Mouse (Mus musculus) forebrain, embryonic 12.5 days (tissue): ENCODE measurements around the gene Methig1. TPM values are rescaled to one million over a fixed set of nuclear protein-coding genes. Genes with fewer than 3 reads are reported as not detected.
"Not testable (repeated sequence)": the region's sequence is repeated elsewhere in the genome, so short reads cannot be mapped to it uniquely, and the experiment has no call there.

Experiments
- ATAC-seq: fragments of 200-750 bp; cut with Nextera tagmentation; 2 replicates; pipeline ENCODE4 v1.8.0; 2017; ENCODE audit warnings: moderate TSS enrichment; ENCODE audit not compliant: low FRiP score
- H3K27ac ChIP-seq: fragments of 300-500 bp; sonication (generic); 2 replicates; pipeline ENCODE4 v1.5.1; 2016; ENCODE audit warnings: mild to moderate bottlenecking
- H3K27me3 ChIP-seq: fragments of 300-500 bp; sonication (generic); 2 replicates; pipeline ENCODE4 v1.6.1; 2016; ENCODE audit warnings: mild to moderate bottlenecking
- H3K36me3 ChIP-seq: fragments of 300-500 bp; sonication (generic); replicated peaks from 2 replicates; pipeline ENCODE4 v1.6.1; 2016; ENCODE audit warnings: mild to moderate bottlenecking
- H3K4me1 ChIP-seq: fragments of 300-500 bp; sonication (generic); 2 replicates; pipeline ENCODE4 v1.6.1; 2016
- H3K4me2 ChIP-seq: fragments of 300-500 bp; sonication (generic); 2 replicates; pipeline ENCODE4 v1.6.1; 2016; ENCODE audit warnings: mild to moderate bottlenecking, moderate library complexity
- H3K4me3 ChIP-seq: fragments of 300-500 bp; sonication (generic); replicated peaks from 2 replicates; pipeline ENCODE4 v1.5.1; 2016; ENCODE audit warnings: mild to moderate bottlenecking
- H3K9ac ChIP-seq: fragments of 300-500 bp; sonication (generic); 2 replicates; pipeline ENCODE4 v1.6.1; 2016; ENCODE audit warnings: mild to moderate bottlenecking
- H3K9me3 ChIP-seq: fragments of 300-500 bp; sonication (generic); 2 replicates; pipeline ENCODE4 v1.6.1; 2016
- WGBS: fragments of 180-500 bp; shearing (Covaris S2); methylation state at CpG from one replicate; pipeline ENCODE4 v1.1.7; 2016; 5-methylcytosine and 5-hydroxymethylcytosine counted together
- polyA plus RNA-seq: library from polyadenylated mRNA; unstranded; fragments of >200 nt; fragmentation: Nextera tagmentation; extraction: Ambion mirVana; gene quantifications from 2 replicates; pipeline ENCODE4 v1.2.1, GENCODE M21; 2016

The Methig1 gene
- 0.18 TPM in 1 of 2 replicates, not detected in the other for polyA plus RNA-seq

GRCm38 (mm10) chr15:100352711-100353250 lies at the start of gene Methig1, which contains the start of gene Mettl7a2:
Gene Methig1, plus strand, starts transcription at chr15:100353149.
Gene Mettl7a2, plus strand, starts transcription at chr15:100353200.
- H3K36me3 ChIP-seq: no peaks in the 10 kb centered on the region
- H3K4me1 ChIP-seq: no peaks in the 10 kb centered on the region
- 93% methylated on average over 9 of the region's 10 CpGs for WGBS
- no peak for ATAC-seq
- H3K27me3 ChIP-seq: no peaks in the 10 kb centered on the region
- H3K9ac ChIP-seq: no peak within 1 kb of the TSS
- H3K9me3 ChIP-seq: no peaks in the 10 kb centered on the region
- no peak within 1 kb of the TSS for H3K4me3 ChIP-seq
- H3K27ac ChIP-seq: no peak within 1 kb of the TSS
- no peak within 1 kb of the TSS for H3K4me2 ChIP-seq

- peak overlapping the region; percentile 86 for H3K27ac ChIP-seq
- H3K4me3 ChIP-seq: peak overlapping the region; percentile 47
- H3K4me2 ChIP-seq: peak overlapping the region; percentile 69
Measured at GRCm38 (mm10) chr15:100303428-100304018, 49.4 kb upstream of the Methig1 start.

GRCm38 (mm10) chr15:100304019-100304991 lies 48.6 kb upstream of the Methig1 start, which contains the start of gene Mettl7a1:
Gene Mettl7a1, plus strand, starts transcription at chr15:100304140.
- 2% methylated on average over 25 of the region's 30 CpGs for WGBS
- H3K4me3 ChIP-seq: peak within 1 kb of the TSS; percentile 47
- H3K27me3 ChIP-seq: no peaks in the 10 kb centered on the region
- peak within 1 kb of the TSS; percentile 68 for H3K9ac ChIP-seq
- peaks cover 15% of the 10 kb centered on the region; the same call in 1 of the 2 replicates for H3K4me1 ChIP-seq
- no peaks in the 10 kb centered on the region for H3K9me3 ChIP-seq
- peak within 1 kb of the TSS; percentile 69 for H3K4me2 ChIP-seq
- no peaks in the 10 kb centered on the region for H3K36me3 ChIP-seq
- H3K27ac ChIP-seq: peak within 1 kb of the TSS; percentile 86
- peak; percentile 90 for ATAC-seq

More at GRCm38 (mm10) chr15:100303428-100304018, 49.4 kb upstream of the Methig1 start:
- ATAC-seq: no peak
- Histone ChIP-seq H3K36me3 (no peaks in the 10 kb centered on the region), H3K9me3 (no peaks in the 10 kb centered on the region), H3K4me1 (peaks cover 15% of the 10 kb centered on the region; the same call in 1 of the 2 replicates), H3K9ac (no peak overlapping the region), H3K27me3 (no peaks in the 10 kb centered on the region)
- WGBS: 54% methylated on average over 8 of the region's 8 CpGs

- H3K27me3 ChIP-seq: no peaks in the 10 kb centered on the region
- 89% methylated on average over 2 of the region's 2 CpGs for WGBS
- no peak overlapping the region for H3K4me2 ChIP-seq
- H3K9me3 ChIP-seq: no peaks in the 10 kb centered on the region
- no peak overlapping the region for H3K9ac ChIP-seq
- H3K4me1 ChIP-seq: peaks cover 15% of the 10 kb centered on the region; the same call in 1 of the 2 replicates
- no peak overlapping the region for H3K27ac ChIP-seq
- no peak overlapping the region for H3K4me3 ChIP-seq
- no peak for ATAC-seq
- H3K36me3 ChIP-seq: no peaks in the 10 kb centered on the region
Measured at GRCm38 (mm10) chr15:100306201-100306600, 46.7 kb upstream of the Methig1 start.

GRCm38 (mm10) chr15:100307438-100308096 lies 45.4 kb upstream of the Methig1 start:
- H3K27ac ChIP-seq, H3K9ac ChIP-seq, H3K4me3 ChIP-seq, ATAC-seq, H3K9me3 ChIP-seq, H3K36me3 ChIP-seq, H3K27me3 ChIP-seq, H3K4me2 ChIP-seq: not testable (repeated sequence)
- 48% methylated on average over 11 of the region's 11 CpGs for WGBS
- peaks cover 15% of the 10 kb centered on the region; the same call in 1 of the 2 replicates for H3K4me1 ChIP-seq

- no peak for ATAC-seq
- Histone ChIP-seq H3K27me3 (no peaks in the 10 kb centered on the region), H3K4me3 (no peak overlapping the region), H3K4me1 (no peaks in the 10 kb centered on the region), H3K9ac (no peak overlapping the region), H3K4me2 (no peak overlapping the region), H3K9me3 (no peaks in the 10 kb centered on the region), H3K36me3 (0 out of 2 replicates have a peak, but pooled peaks cover 3% of the 10 kb centered on the region), H3K27ac (no peak overlapping the region)
- WGBS: 94% methylated on average over 2 of the region's 2 CpGs
Measured at GRCm38 (mm10) chr15:100312346-100312745, 40.6 kb upstream of the Methig1 start.

- Histone ChIP-seq H3K9ac (no peak overlapping the region), H3K4me2 (no peak overlapping the region), H3K4me3 (no peak overlapping the region), H3K9me3 (no peaks in the 10 kb centered on the region), H3K27ac (no peak overlapping the region), H3K27me3 (no peaks in the 10 kb centered on the region), H3K4me1 (no peaks in the 10 kb centered on the region), H3K36me3 (0 out of 2 replicates have a peak, but pooled peaks cover 3% of the 10 kb centered on the region)
- ATAC-seq: no peak
- WGBS: 93% methylated on average over 5 of the region's 5 CpGs
Measured at GRCm38 (mm10) chr15:100314448-100315145, 38.4 kb upstream of the Methig1 start.

GRCm38 (mm10) chr15:100318014-100318671 lies 34.8 kb upstream of the Methig1 start:
- not testable (repeated sequence) for H3K9me3 ChIP-seq, H3K4me1 ChIP-seq, H3K4me2 ChIP-seq, H3K27me3 ChIP-seq, H3K27ac ChIP-seq, H3K36me3 ChIP-seq, ATAC-seq, H3K9ac ChIP-seq, H3K4me3 ChIP-seq
- WGBS: 51% methylated on average over 4 of the region's 4 CpGs

GRCm38 (mm10) chr15:100319884-100320283 lies 33.1 kb upstream of the Methig1 start:
- H3K36me3 ChIP-seq: no peaks in the 10 kb centered on the region
- no peak for ATAC-seq
- H3K4me2 ChIP-seq: no peak overlapping the region
- no peak overlapping the region for H3K9ac ChIP-seq
- H3K27me3 ChIP-seq: no peaks in the 10 kb centered on the region
- H3K4me1 ChIP-seq: no peaks in the 10 kb centered on the region
- 80% methylated on average over 1 of the region's 1 CpGs for WGBS
- H3K4me3 ChIP-seq: no peak overlapping the region
- no peak overlapping the region for H3K27ac ChIP-seq
- H3K9me3 ChIP-seq: no peaks in the 10 kb centered on the region

GRCm38 (mm10) chr15:100320295-100320905 lies 32.5 kb upstream of the Methig1 start:
- ATAC-seq: no peak
- Histone ChIP-seq H3K4me1 (no peaks in the 10 kb centered on the region), H3K4me2 (no peak overlapping the region), H3K4me3 (no peak overlapping the region), H3K27me3 (no peaks in the 10 kb centered on the region), H3K9me3 (no peaks in the 10 kb centered on the region), H3K36me3 (no peaks in the 10 kb centered on the region), H3K9ac (no peak overlapping the region), H3K27ac (no peak overlapping the region)
- WGBS: 83% methylated on average over 9 of the region's 9 CpGs

- Histone ChIP-seq H3K4me3 (no peak overlapping the region), H3K9ac (no peak overlapping the region), H3K4me1 (no peaks in the 10 kb centered on the region), H3K36me3 (no peaks in the 10 kb centered on the region), H3K27ac (no peak overlapping the region), H3K4me2 (no peak overlapping the region), H3K27me3 (no peaks in the 10 kb centered on the region), H3K9me3 (no peaks in the 10 kb centered on the region)
- 61% methylated on average over 5 of the region's 5 CpGs for WGBS
- ATAC-seq: no peak
Measured at GRCm38 (mm10) chr15:100321134-100321533, 31.8 kb upstream of the Methig1 start.
